Mouse (Mus musculus): ENCODE results near the gene Mmp8.

DNA sequence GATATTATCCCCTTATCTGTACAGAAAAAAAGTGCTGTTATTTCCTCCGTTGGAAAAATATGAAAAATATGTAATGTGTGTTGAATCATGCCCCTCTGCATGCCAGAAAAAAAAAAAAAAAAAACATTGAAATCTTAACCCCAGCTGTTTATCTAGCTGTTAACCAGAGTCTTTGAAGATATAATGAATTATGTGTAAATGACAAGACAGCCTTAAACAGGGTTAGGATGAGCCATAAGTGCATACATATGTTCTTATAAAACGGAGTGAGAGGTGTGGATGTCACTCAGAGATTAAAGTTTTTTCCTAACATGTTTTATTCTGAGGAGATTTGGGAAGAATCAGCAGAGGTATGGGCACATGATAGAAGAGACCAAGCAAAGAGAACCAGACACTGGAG is 9.7 kb downstream of the Mmp8 start:
- TF ChIP-seq CTCF (IDR thresholded peaks at IDR 0.05; ENCODE audit: low read depth) = no peak
- no peak for TF ChIP-seq EP300 (IDR thresholded peaks at IDR 0.05; ENCODE audit: low read depth)

Measured in heart, postnatal 0 days (tissue).